Mouse (Mus musculus) small intestine, adult 2 months (tissue): ENCODE data around the gene Asb2. TPM values are rescaled to one million over a fixed set of nuclear protein-coding genes. Genes with fewer than 3 reads are reported as not detected.

ENCODE experiments used
- H3K27ac ChIP-seq: fragments of 200-500 bp; 2 replicates; pipeline ENCODE4 v1.5.1; 2012; ENCODE audit warnings: low read depth, low read length, control low read depth, inconsistent platforms; ENCODE audit not compliant: insufficient read depth
- H3K27me3 ChIP-seq: fragments of 200-500 bp; 2 replicates; pipeline ENCODE4 v1.6.1; 2012; ENCODE audit warnings: mild to moderate bottlenecking, moderate library complexity, low read length, inconsistent platforms; ENCODE audit not compliant: control insufficient read depth, insufficient read depth
- H3K36me3 ChIP-seq: fragments of 200-500 bp; 2 replicates; pipeline ENCODE4 v1.6.1; 2012; ENCODE audit warnings: mild to moderate bottlenecking, low read length, control low read depth, inconsistent platforms; ENCODE audit not compliant: control insufficient read depth, insufficient read depth
- H3K4me1 ChIP-seq: fragments of 200-500 bp; 2 replicates; pipeline ENCODE4 v1.6.1; 2012; ENCODE audit warnings: low read length, inconsistent platforms, mixed read lengths; ENCODE audit not compliant: control insufficient read depth, insufficient read depth, insufficient read length
- H3K4me3 ChIP-seq: fragments of 200-500 bp; 2 replicates; pipeline ENCODE4 v1.5.1; 2012; ENCODE audit warnings: low read depth, mild to moderate bottlenecking, control low read depth, inconsistent platforms, low read length, moderate library complexity
- CTCF ChIP-seq: fragments of 200-500 bp; IDR thresholded peaks from 2 replicates; pipeline ENCODE4 v1.5.1; 2012; ENCODE audit warnings: low read depth, mild to moderate bottlenecking, control low read depth, inconsistent platforms, low read length, moderate library complexity, mixed read lengths; ENCODE audit not compliant: insufficient replicate concordance, insufficient read length; ENCODE audit errors: extremely low read depth
- POLR2A ChIP-seq: fragments of 200-500 bp; IDR thresholded peaks from 2 replicates; pipeline ENCODE4 v1.6.1; 2012; ENCODE audit warnings: low read depth, mild to moderate bottlenecking, control low read depth, inconsistent platforms, low read length, moderate library complexity
- WGBS: fragments of 180-500 bp; shearing (Covaris S2); methylation state at CpG from one replicate; pipeline ENCODE4 v1.1.7; 2018; 5-methylcytosine and 5-hydroxymethylcytosine counted together
- polyA plus RNA-seq: library from polyadenylated mRNA; depleted of rRNA; stranded (reverse); fragments of >200 nt; gene quantifications from 2 replicates; pipeline ENCODE4 v1.2.3, GENCODE M21; 2012; rRNA removed

Asb2 gene
- polyA plus RNA-seq, 1 experiment: 106 TPM

DNA sequence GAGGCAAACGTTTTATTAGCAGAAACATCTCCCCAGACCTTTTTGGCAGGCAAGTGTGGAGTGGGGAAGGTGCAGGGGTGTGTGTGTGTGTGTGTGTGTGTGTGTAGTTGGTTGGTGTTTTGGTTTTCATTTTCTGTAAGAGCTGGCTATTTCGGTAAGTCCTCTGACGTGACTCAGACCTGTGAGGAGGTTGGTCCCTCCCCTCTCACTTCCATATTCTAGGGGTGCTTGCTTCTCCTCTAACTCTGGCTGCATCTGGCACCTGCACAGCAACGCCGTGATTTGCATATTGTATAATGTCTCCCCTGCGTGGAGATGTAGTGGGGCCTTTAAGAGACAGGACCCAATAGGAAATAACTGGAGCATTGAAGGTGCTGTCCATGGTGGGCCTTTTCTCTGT is 82.8 kb downstream of the Asb2 start:
- Histone ChIP-seq H3K4me3 (no peak overlapping the region), H3K27me3 (no peaks in the 10 kb centered on the region), H3K4me1 (no peaks in the 10 kb centered on the region; the same call in 1 of the 2 replicates), H3K36me3 (no peaks in the 10 kb centered on the region), H3K27ac (no peak overlapping the region)
- TF ChIP-seq POLR2A (no peak), CTCF (no peak)
- WGBS: 59% methylated on average over 6 of the region's 6 CpGs

GRCm38 (mm10) chr12:103272176-103272575 is 83.6 kb downstream of the Asb2 start:
- Histone ChIP-seq H3K4me3 (no peak overlapping the region), H3K4me1 (no peaks in the 10 kb centered on the region; the same call in 1 of the 2 replicates), H3K27ac (no peak overlapping the region), H3K36me3 (no peaks in the 10 kb centered on the region), H3K27me3 (no peaks in the 10 kb centered on the region)
- 85% methylated on average over 3 of the region's 3 CpGs for WGBS
- TF ChIP-seq POLR2A (no peak), CTCF (no peak)

Other genes with a start within 250 kb of the Asb2 start
- 0.18 and 1.3 TPM in 2 replicates for gene Prima1, start 113.9 kb downstream of the Asb2 start, polyA plus RNA-seq
- gene Fam181a, start 45.0 kb downstream of the Asb2 start, polyA plus RNA-seq: not detected in 2 replicates
- 0.75 and 0.85 TPM in 2 replicates for gene Otub2, start 32.7 kb upstream of the Asb2 start, polyA plus RNA-seq
- gene 9330161L09Rik, start 51.8 kb upstream of the Asb2 start, polyA plus RNA-seq: 0.39 and 0.42 TPM in 2 replicates
- 12.5 and 21.8 TPM in 2 replicates for gene Ddx24, start 69.8 kb upstream of the Asb2 start, polyA plus RNA-seq
- gene Ifi27, start 78.2 kb upstream of the Asb2 start, polyA plus RNA-seq: 96.5 and 170 TPM in 2 replicates
- 286 and 307 TPM in 2 replicates for gene Ifi27l2a, start 87.7 kb upstream of the Asb2 start, polyA plus RNA-seq
- 652 and 1,447 TPM in 2 replicates for gene Ifi27l2b, start 101.2 kb upstream of the Asb2 start, polyA plus RNA-seq
- 0.06 and 0.24 TPM in 2 replicates for gene Ppp4r4, start 176.3 kb upstream of the Asb2 start, polyA plus RNA-seq